Mouse (Mus musculus) G1E (cell line): ENCODE data around the gene Tpt1. TPM values are rescaled to one million over a fixed set of nuclear protein-coding genes. Genes with fewer than 3 reads are reported as not detected.
A peak's percentile ranks its signal among the peaks of the same experiment; 100 is the strongest.

Experiments
- ATAC-seq: 2 replicates; pipeline ENCODE4 v1.8.0; 2016; ENCODE audit warnings: mild to moderate bottlenecking; ENCODE audit not compliant: insufficient number of reproducible peaks, poor library complexity, low FRiP score, severe bottlenecking; ENCODE audit errors: extremely low read depth
- DNase-seq: peaks from one replicate; pipeline ENCODE4 v3.0.0; 2012; ENCODE audit warnings: low spot score
- H3K27me3 ChIP-seq: 2 replicates; pipeline ENCODE4 v1.6.1; 2012; ENCODE audit warnings: mild to moderate bottlenecking, low read length, inconsistent platforms; ENCODE audit not compliant: insufficient read depth
- H3K36me3 ChIP-seq: replicated peaks from 2 replicates; pipeline ENCODE3; 2012; ENCODE audit warnings: mild to moderate bottlenecking, inconsistent platforms
- H3K4me1 ChIP-seq: 2 replicates; pipeline ENCODE4 v1.6.1; 2012; ENCODE audit warnings: low read depth, low read length, inconsistent platforms, mixed read lengths; ENCODE audit not compliant: insufficient read depth
- H3K4me3 ChIP-seq: 2 replicates; pipeline ENCODE4 v1.5.1; 2012; ENCODE audit warnings: low read depth, mild to moderate bottlenecking, inconsistent platforms, low read length, moderate library complexity, mixed read lengths
- H3K9me3 ChIP-seq: replicated peaks from 2 replicates; pipeline ENCODE4 v1.6.1; 2012; ENCODE audit warnings: inconsistent platforms
- CTCF ChIP-seq: IDR thresholded peaks from 2 replicates; pipeline ENCODE4 v1.5.1; 2012; ENCODE audit warnings: low read depth, low read length, inconsistent platforms, mixed read lengths
- GATA1 ChIP-seq: IDR thresholded peaks from 2 replicates; pipeline ENCODE4 v1.6.1; 2012; ENCODE audit warnings: borderline replicate concordance, low read length, inconsistent platforms, mixed read lengths
- GATA2 ChIP-seq: IDR thresholded peaks from 2 replicates; pipeline ENCODE4 v1.6.1; 2012; ENCODE audit warnings: low read depth, low read length, inconsistent platforms, borderline replicate concordance
- POLR2AphosphoS5 ChIP-seq: IDR thresholded peaks from 2 replicates; pipeline ENCODE4 v1.6.1; 2012; ENCODE audit warnings: low read depth, low read length, inconsistent platforms; ENCODE audit not compliant: insufficient replicate concordance
- TAL1 ChIP-seq: conservative IDR thresholded peaks from 2 replicates; pipeline ENCODE4 v1.6.1; 2012; ENCODE audit warnings: low read depth, low read length, inconsistent platforms, mixed read lengths
- polyA plus RNA-seq: library from polyadenylated mRNA; stranded (reverse); fragments of >175 nt; gene quantifications from 2 replicates; pipeline ENCODE4 v1.2.3, GENCODE M21; 2012
- total RNA-seq, 2 experiments: library from RNA; stranded (forward) in 1 of 2; stranded (reverse) in 1 of 2; fragments of 200-1000 nt in 1 of 2; fragments of >200 nt in 1 of 2; fragmentation: Nextera tagmentation in 1 of 2; gene quantifications; 2 replicates each; pipeline ENCODE4 v1.2.3; 2014 to 2017

The Tpt1 gene
- total RNA-seq (2014; fragmentation: Nextera tagmentation) (2,208 and 2,341 TPM in 2 replicates), total RNA-seq (2017) (819 and 896 TPM in 2 replicates), polyA plus RNA-seq (1,947 and 1,988 TPM in 2 replicates)

DNA sequence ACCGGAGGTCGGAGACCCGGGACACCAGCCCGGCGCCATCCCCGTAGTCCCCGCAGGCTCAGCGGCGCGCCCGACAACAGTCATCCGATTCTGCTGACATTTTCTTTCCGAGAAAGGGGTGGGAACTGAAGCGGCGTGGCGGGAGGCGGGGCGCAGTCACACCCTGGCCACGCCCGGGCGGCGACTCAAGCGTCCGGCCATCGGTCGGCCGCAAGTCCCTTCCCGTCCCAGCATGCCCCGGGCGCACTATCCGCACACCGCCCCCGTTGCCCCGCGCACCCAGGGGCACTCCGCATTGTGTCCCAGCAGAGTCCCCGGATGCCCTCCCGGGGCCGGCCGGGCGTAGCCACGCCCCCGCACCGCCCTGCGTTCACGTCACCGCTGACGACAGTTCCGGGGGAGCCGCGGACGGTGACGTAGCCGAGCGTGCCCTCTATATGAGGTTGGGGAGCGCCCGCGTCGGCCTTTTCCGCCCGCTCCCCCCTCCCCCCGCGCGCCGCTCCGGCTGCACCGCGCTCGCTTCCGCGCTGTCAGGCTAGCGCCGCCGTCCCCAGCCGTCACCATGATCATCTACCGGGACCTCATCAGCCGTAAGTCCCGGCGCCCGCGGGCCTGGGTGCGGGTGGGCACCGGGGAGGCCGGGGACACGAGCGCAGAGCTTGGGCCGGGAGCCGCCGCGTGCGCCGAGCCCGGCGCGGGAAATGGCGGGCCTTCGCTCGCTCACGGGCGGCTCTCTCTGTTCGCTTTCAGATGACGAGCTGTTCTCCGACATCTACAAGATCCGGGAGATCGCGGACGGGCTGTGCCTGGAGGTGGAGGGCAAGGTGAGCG is at the start of gene Tpt1:
TSS of gene Tpt1 (plus strand) at position 227 of the 831 bp plus-strand sequence.
- peaks cover 38% of the 10 kb centered on the region for H3K36me3 ChIP-seq
- ATAC-seq (peak; percentile 78), DNase-seq (peak; percentile 98)
- H3K4me3 ChIP-seq, result peak within 1 kb of the TSS; percentile 83
- H3K27me3 ChIP-seq, result no peaks in the 10 kb centered on the region
- H3K4me1 ChIP-seq, result peaks cover 38% of the 10 kb centered on the region
- no peaks in the 10 kb centered on the region for H3K9me3 ChIP-seq
- no peak for TF ChIP-seq TAL1
- no peak for TF ChIP-seq GATA2
- no peak for TF ChIP-seq POLR2AphosphoS5
- no peak for TF ChIP-seq GATA1
- TF ChIP-seq CTCF, result no peak

DNA sequence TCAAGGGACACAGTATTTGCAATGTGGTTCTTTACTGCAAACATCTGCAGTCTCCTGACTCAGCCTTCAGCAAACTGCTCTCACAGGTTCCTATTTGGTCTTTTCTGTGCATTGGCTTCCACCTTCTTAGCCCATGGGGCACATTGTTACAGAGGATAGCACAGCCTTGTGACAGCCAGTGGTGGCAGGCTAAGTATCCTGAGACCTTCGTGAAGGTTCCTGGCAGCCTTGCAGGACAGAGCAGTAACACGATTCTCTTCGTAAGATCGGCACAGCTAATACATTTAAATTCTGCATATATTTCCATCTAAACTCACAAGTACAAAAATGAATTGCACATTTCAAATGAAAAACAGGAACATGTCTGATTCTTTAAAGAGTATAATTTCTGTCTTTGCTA is 49.0 kb upstream of the Tpt1 start:
- Histone ChIP-seq H3K4me3 (no peak overlapping the region), H3K36me3 (no peaks in the 10 kb centered on the region), H3K9me3 (no peaks in the 10 kb centered on the region), H3K27me3 (peaks cover 18% of the 10 kb centered on the region), H3K4me1 (no peaks in the 10 kb centered on the region)
- DNase-seq (no peak), ATAC-seq (no peak)
- TF ChIP-seq POLR2AphosphoS5 (no peak), TAL1 (no peak), GATA2 (no peak), CTCF (no peak)

DNA sequence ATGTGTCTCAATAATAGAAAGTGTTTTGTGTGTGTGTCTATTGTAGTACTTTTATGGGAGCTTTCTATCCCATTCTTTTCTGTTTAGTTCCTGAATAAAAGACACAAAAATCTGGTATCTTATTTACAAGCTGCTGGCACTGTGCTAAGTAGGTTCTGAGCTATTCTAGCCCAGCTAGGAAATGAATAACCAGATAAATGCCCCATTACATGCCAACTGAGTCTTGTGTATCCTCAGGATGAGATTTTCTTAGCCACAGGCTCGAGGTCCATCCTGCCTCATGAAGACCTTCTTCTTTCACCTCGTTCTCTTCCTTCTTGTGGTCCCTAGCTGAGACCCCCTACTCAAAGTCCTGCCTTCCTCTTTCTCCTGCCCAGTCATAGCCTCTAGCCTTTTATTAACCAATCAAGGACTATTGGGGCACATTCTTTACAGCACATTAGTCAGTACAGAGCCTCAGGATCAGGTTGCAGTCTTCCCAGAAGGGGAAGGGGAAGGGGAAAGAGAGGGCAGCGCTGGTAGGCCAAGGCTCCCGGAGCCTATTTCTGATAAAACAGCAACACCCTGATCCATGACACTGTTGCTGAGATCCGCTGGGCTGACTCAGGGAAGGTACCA is 47.0 kb upstream of the Tpt1 start:
- no peak overlapping the region for H3K4me3 ChIP-seq
- no peak for ATAC-seq
- TF ChIP-seq GATA1, result no peak
- TF ChIP-seq TAL1, result no peak
- TF ChIP-seq POLR2AphosphoS5, result no peak
- TF ChIP-seq CTCF, result no peak
- no peak for TF ChIP-seq GATA2

DNA sequence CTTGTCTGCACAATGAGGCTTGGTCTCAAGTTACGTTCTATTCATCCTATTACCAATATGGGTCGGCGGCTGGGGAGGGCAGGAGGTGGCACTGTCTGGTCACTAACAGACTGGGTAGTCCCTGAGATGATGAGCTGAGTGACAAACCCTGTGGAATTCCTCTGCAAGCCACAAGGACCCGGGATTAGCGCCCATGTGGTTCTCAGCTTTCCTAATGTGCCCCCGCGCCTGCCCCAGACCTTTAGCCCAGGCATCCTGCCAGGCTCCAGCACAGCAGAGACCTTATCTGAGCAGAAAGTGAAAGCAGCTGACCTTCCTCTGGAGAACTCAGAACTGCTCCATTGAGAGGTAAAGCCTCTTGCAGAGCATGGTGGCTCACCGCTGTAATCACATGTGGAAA is 37.1 kb upstream of the Tpt1 start:
- DNase-seq (no peak), ATAC-seq (no peak)
- Histone ChIP-seq H3K36me3 (no peaks in the 10 kb centered on the region), H3K27me3 (peaks cover 17% of the 10 kb centered on the region; the same call in 1 of the 2 replicates), H3K4me1 (peaks cover 6% of the 10 kb centered on the region; the same call in 1 of the 2 replicates), H3K4me3 (no peak overlapping the region), H3K9me3 (no peaks in the 10 kb centered on the region)
- TF ChIP-seq POLR2AphosphoS5 (no peak), TAL1 (no peak), CTCF (no peak), GATA2 (no peak)

More for the DNA sequence above, 47.0 kb upstream of the Tpt1 start:
- Histone ChIP-seq H3K9me3 (no peaks in the 10 kb centered on the region), H3K4me1 (no peaks in the 10 kb centered on the region), H3K27me3 (peaks cover 16% of the 10 kb centered on the region), H3K36me3 (no peaks in the 10 kb centered on the region)
- DNase-seq, result no peak

DNA sequence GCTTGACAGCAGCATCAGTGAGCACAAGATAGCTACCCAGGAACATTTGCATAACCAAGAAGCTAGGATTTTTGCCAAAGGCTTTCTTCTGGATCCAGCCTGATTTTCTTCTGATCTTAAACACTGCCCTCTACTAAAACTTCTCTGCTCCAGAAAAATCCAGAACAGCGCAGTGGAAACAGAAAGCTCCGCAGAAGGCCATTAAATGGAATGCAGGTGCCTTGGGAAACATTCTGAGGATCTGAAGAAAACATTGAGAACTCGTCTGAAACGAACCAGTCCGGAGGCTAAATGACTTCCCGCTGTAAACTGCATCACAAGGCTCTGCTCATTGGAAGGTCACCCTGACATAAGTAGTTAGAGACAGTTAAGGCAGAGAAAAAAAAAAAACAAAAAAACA is 35.0 kb upstream of the Tpt1 start:
- H3K36me3 ChIP-seq, result no peaks in the 10 kb centered on the region
- no peak overlapping the region for H3K4me3 ChIP-seq

DNA sequence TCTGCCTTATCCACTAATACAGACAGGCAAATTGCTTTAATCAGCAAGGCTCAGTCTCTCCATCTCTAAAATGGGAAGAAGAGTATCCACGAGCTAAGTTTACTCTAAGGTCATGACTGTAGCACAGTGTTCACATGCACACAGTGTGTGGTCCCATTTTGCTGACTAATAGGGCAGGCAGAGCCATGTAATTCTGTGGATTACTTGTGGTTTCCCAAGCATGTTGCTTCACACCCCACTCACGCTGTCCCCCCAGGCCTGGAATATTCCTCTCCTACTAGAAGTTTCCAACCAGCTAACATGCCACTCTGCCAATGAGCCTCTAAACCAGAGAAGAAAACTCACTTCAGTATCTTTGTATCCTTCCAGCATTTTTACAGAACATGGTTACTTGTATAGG is 26.4 kb upstream of the Tpt1 start:
- DNase-seq (no peak), ATAC-seq (no peak)
- no peaks in the 10 kb centered on the region for H3K9me3 ChIP-seq
- peaks cover 3% of the 10 kb centered on the region; the same call in 1 of the 2 replicates for H3K27me3 ChIP-seq
- H3K4me3 ChIP-seq, result no peak overlapping the region
- H3K36me3 ChIP-seq, result no peaks in the 10 kb centered on the region
- TF ChIP-seq CTCF (no peak), GATA2 (no peak), GATA1 (no peak), POLR2AphosphoS5 (no peak), TAL1 (no peak)
- no peaks in the 10 kb centered on the region; the same call in 1 of the 2 replicates for H3K4me1 ChIP-seq

More for the DNA sequence above, 35.0 kb upstream of the Tpt1 start:
- Histone ChIP-seq H3K27me3 (peaks cover 17% of the 10 kb centered on the region; the same call in 1 of the 2 replicates), H3K4me1 (peaks cover 3% of the 10 kb centered on the region; the same call in 1 of the 2 replicates), H3K9me3 (no peaks in the 10 kb centered on the region)
- ATAC-seq (no peak), DNase-seq (no peak)
- TF ChIP-seq CTCF, result no peak
- no peak for TF ChIP-seq TAL1
- no peak for TF ChIP-seq POLR2AphosphoS5
- no peak for TF ChIP-seq GATA1
- no peak for TF ChIP-seq GATA2
